Comparison of ENCODE assay signal across 32 mouse cellular contexts in the genomic region with DNA sequence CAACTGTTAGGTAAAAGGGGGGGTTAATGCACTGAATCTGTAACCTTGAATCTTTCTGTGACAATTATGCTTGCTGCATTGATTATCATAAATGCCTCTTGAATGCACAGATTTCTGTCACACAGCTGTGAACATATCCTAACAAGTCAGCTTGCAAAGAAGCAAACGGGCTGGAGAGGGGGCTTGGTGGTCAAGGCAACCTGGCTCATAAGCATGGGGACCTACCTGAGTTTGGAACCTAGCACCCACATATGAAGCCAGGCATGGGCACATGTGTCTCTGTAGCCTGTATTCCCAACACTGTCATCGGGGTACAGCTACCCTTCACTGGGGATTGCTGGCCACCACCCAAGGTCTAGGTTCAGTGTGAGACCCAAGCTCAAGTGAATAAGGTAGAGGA. TPM values are rescaled to one million over a fixed set of nuclear protein-coding genes. Genes with fewer than 3 reads are reported as not detected.
"Had no signal": no experiment of that assay in that cellular context is flagged by ENCODE, and none has a peak within 500 bp of the region (broad histone marks: within the 10 kb centered on the region; RNA-seq: fewer than 3 reads in every experiment).

No protein-coding gene starts in this region.

- DNase-seq: left cerebral cortex, postnatal 4 days; liver; liver, embryonic 13.5 days; liver, postnatal 0 days; lung, adult 18-20 months; lung, adult 2 months; lung, embryonic 14.5 days; lung, postnatal 10 days; lung, postnatal 14 days; lung, postnatal 36 days; lung, postnatal 4 days; midbrain, embryonic 14.5 days had no signal

- H3K36me3 ChIP-seq: limb, embryonic 12.5 days; limb, embryonic 15.5 days; liver, embryonic 12.5 days; liver, embryonic 13.5 days; liver, embryonic 15.5 days; lung, embryonic 15.5 days; midbrain, embryonic 12.5 days; midbrain, embryonic 15.5 days; neural tube, embryonic 12.5 days had no signal

- H3K4me1 ChIP-seq: liver, embryonic 12.5 days; liver, embryonic 13.5 days; liver, embryonic 15.5 days; lung, embryonic 15.5 days; megakaryocyte, embryonic 14.5 days had no signal

- H3K4me3 ChIP-seq: limb, embryonic 10.5 days; limb, embryonic 12.5 days; limb, embryonic 13.5 days; limb, embryonic 15.5 days; liver, embryonic 12.5 days; liver, embryonic 13.5 days; liver, embryonic 15.5 days; lung, embryonic 15.5 days; megakaryocyte, embryonic 14.5 days; midbrain, embryonic 10.5 days; midbrain, embryonic 12.5 days; midbrain, embryonic 15.5 days; myocyte; neural tube, embryonic 12.5 days; neural tube, embryonic 13.5 days had no signal

- H3K27me3 ChIP-seq: limb, embryonic 12.5 days; limb, embryonic 13.5 days; limb, embryonic 15.5 days; liver, embryonic 12.5 days; liver, embryonic 13.5 days; liver, embryonic 15.5 days; lung, embryonic 15.5 days; midbrain, embryonic 12.5 days; midbrain, embryonic 15.5 days; neural tube, embryonic 12.5 days; neural tube, embryonic 13.5 days had no signal

- H3K9me3 ChIP-seq: limb, embryonic 10.5 days; limb, embryonic 12.5 days; limb, embryonic 13.5 days; limb, embryonic 15.5 days; liver, embryonic 12.5 days; liver, embryonic 13.5 days; liver, embryonic 15.5 days; lung, embryonic 15.5 days; midbrain, embryonic 10.5 days; midbrain, embryonic 12.5 days; midbrain, embryonic 15.5 days; neural tube, embryonic 12.5 days; neural tube, embryonic 13.5 days had no signal

- H3K4me2 ChIP-seq: limb, embryonic 12.5 days; limb, embryonic 13.5 days; limb, embryonic 15.5 days; liver, embryonic 11.5 days; liver, embryonic 12.5 days; liver, embryonic 13.5 days; liver, embryonic 15.5 days; lung, embryonic 14.5 days; lung, embryonic 15.5 days; midbrain, embryonic 12.5 days; midbrain, embryonic 15.5 days; neural tube, embryonic 12.5 days; neural tube, embryonic 13.5 days had no signal

- H3K27ac ChIP-seq: limb, embryonic 10.5 days; limb, embryonic 12.5 days; limb, embryonic 13.5 days; limb, embryonic 15.5 days; liver, embryonic 12.5 days; liver, embryonic 13.5 days; liver, embryonic 14.5 days; liver, embryonic 15.5 days; lung, embryonic 15.5 days; macrophage; midbrain, embryonic 10.5 days; midbrain, embryonic 12.5 days; midbrain, embryonic 15.5 days; neural tube, embryonic 12.5 days; neural tube, embryonic 13.5 days had no signal

- ATAC-seq: liver, embryonic 12.5 days; liver, postnatal 0 days; lung, postnatal 0 days; midbrain, embryonic 15.5 days; midbrain, embryonic 16.5 days had no signal

- H3K9ac ChIP-seq: limb, embryonic 12.5 days; limb, embryonic 13.5 days; limb, embryonic 15.5 days; liver, embryonic 12.5 days; liver, embryonic 13.5 days; liver, embryonic 14.5 days; liver, embryonic 15.5 days; liver, postnatal 0 days; lung, embryonic 14.5 days; lung, embryonic 15.5 days; midbrain, embryonic 12.5 days; midbrain, embryonic 15.5 days; neural tube, embryonic 12.5 days; neural tube, embryonic 13.5 days had no signal

RNA-seq across cellular contexts. Expression of gene Lhfp, which starts 48.6 kb away (rescaled TPM):
- total RNA-seq: megakaryocyte-erythroid progenitor cell, adult 5-6 weeks had no signal
